Mouse (Mus musculus): ENCODE measurements around the gene Kcnk5. TPM values are rescaled to one million over a fixed set of nuclear protein-coding genes. Genes with fewer than 3 reads are reported as not detected.

Gene Kcnk5
- polyA plus RNA-seq, 1 experiment from 2014 or later = 4.9 TPM

DNA sequence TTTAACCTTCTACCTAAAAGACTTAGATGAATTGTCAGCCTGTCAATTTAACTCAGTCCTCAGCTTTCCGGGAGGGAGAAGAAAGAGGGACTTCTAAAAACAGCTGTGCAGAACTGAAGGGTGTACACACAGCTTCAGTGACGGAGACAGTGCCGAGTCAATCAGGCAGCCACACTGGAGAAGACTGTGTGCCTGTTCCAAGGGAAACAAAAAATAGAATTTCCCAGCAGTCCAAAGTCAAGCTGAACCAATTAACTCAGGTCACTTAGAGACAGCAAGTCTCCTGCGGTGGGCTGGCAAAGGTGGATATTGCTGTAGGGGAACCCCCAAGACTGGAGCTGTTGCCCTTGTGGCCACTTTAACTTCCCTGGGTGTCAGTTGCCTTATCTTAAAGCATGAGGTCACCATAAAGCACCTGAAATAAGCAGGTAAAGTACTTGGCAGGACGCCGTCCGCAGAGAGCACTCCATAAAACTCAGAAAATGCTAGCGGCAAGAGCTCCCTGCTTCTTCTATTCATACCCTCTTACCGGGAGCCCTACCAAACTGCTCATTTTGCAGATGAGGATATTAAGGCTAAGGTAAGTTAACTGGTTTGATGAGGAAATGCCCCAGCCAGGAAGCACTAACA lies 4.0 kb downstream of the Kcnk5 start:
- no peaks in the 10 kb centered on the region for H3K36me3 ChIP-seq (ENCODE audit: control insufficient read depth, insufficient read depth, low read length)
- H3K9ac ChIP-seq (ENCODE audit: low read depth, low read length) = no peak overlapping the region
- 0 out of 2 replicates have a peak, but pooled peaks cover 3% of the 10 kb centered on the region for H3K4me1 ChIP-seq (ENCODE audit: control insufficient read depth, insufficient read depth, low read length)
- WGBS = 66% methylated on average over 9 of the region's 9 CpGs
- no peak overlapping the region for H3K4me3 ChIP-seq (ENCODE audit: low read depth, low read length)
- no peak for ATAC-seq (ENCODE audit: low read depth)
- no peak overlapping the region for H3K4me2 ChIP-seq (ENCODE audit: low read depth, low read length)
- H3K27me3 ChIP-seq (replicated peaks; ENCODE audit: control insufficient read depth, insufficient read depth, low read length) = no peaks in the 10 kb centered on the region
- H3K9me3 ChIP-seq (ENCODE audit: control insufficient read depth, low read length) = no peaks in the 10 kb centered on the region
- peak; percentile 31 for DNase-seq (ENCODE audit: low spot score)
- no peak overlapping the region for H3K27ac ChIP-seq (replicated peaks; ENCODE audit: low read depth, low read length)

DNA sequence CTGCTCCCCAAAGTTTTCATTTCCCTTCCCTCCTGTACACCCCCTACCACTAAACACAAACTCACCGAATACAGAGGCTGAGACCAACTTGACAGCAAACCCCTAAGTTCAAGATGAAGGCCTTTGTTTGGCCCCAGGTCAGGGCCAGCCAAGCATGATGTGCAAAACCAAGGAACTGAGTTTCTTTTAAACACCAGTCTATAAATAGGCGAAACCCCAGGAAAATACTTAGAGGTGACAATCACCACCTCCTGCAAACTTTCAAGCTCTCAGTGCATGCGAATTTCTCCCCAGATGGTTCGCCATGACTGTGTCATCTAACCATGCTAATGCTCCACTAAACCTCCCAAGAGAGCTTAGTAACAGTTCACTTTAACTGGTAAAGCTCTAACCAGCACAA lies 5.9 kb downstream of the Kcnk5 start:
- ATAC-seq (ENCODE audit: low read depth) (no peak), DNase-seq (ENCODE audit: low spot score) (no peak)
- H3K27ac ChIP-seq (replicated peaks; ENCODE audit: low read depth, low read length) = no peak overlapping the region
- WGBS = 86% methylated on average over 4 of the region's 4 CpGs
- 0 out of 2 replicates have a peak, but pooled peaks cover 2% of the 10 kb centered on the region for H3K4me1 ChIP-seq (ENCODE audit: control insufficient read depth, insufficient read depth, low read length)
- H3K9ac ChIP-seq (ENCODE audit: low read depth, low read length) = no peak overlapping the region
- no peaks in the 10 kb centered on the region for H3K27me3 ChIP-seq (replicated peaks; ENCODE audit: control insufficient read depth, insufficient read depth, low read length)
- H3K4me3 ChIP-seq (ENCODE audit: low read depth, low read length) = no peak overlapping the region
- no peaks in the 10 kb centered on the region for H3K36me3 ChIP-seq (ENCODE audit: control insufficient read depth, insufficient read depth, low read length)
- no peaks in the 10 kb centered on the region for H3K9me3 ChIP-seq (ENCODE audit: control insufficient read depth, low read length)
- no peak overlapping the region for H3K4me2 ChIP-seq (ENCODE audit: low read depth, low read length)

DNA sequence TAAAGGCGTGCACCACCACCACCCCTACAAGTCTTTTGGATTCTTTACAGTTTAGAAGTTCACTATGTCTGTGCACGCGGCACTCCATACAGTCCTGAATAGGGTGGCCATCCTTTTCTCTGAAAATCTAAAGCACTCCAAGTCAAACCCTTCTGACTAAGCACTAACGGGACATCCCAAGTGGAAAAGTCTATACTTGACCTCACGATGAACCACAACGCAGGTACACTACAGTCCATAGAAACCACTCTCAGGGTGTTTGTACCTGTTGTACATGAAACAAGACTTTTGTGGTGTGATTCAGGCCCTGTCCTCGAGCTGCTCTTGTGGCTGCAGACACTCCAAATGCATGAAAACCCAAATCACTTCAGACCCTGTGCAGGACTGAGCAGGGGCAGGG lies 6.5 kb downstream of the Kcnk5 start:
- Histone ChIP-seq H3K4me2 (ENCODE audit: low read depth, low read length) (no peak overlapping the region), H3K36me3 (ENCODE audit: control insufficient read depth, insufficient read depth, low read length) (no peaks in the 10 kb centered on the region), H3K9ac (ENCODE audit: low read depth, low read length) (no peak overlapping the region), H3K27me3 (replicated peaks; ENCODE audit: control insufficient read depth, insufficient read depth, low read length) (no peaks in the 10 kb centered on the region), H3K27ac (replicated peaks; ENCODE audit: low read depth, low read length) (no peak overlapping the region), H3K4me3 (ENCODE audit: low read depth, low read length) (no peak overlapping the region), H3K9me3 (ENCODE audit: control insufficient read depth, low read length) (no peaks in the 10 kb centered on the region), H3K4me1 (ENCODE audit: control insufficient read depth, insufficient read depth, low read length) (no peaks in the 10 kb centered on the region)
- ATAC-seq (ENCODE audit: low read depth) (no peak), DNase-seq (ENCODE audit: low spot score) (no peak)
- WGBS = 91% methylated on average over 7 of the region's 7 CpGs

DNA sequence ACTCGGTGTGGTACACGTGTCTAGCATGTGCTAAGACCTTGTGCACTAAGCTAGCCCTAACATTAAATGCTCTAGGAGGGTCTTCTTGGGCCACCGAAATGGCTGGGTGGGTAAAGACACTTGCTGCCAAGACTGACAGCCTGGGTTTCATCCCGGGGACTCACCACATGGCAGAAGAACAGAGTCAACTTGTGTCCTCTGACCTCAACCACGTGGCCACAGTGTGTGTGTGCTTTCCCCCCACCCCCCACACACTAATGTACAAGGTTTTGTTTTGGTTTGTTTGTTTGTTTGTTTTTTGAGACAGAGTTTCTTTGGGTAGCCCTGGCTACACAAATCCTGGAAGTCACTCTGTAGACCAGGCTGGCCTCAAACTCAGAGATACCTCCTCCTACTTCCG lies 6.9 kb downstream of the Kcnk5 start:
- H3K4me2 ChIP-seq (ENCODE audit: low read depth, low read length) = no peak overlapping the region
- no peak overlapping the region for H3K27ac ChIP-seq (replicated peaks; ENCODE audit: low read depth, low read length)
- H3K27me3 ChIP-seq (replicated peaks; ENCODE audit: control insufficient read depth, insufficient read depth, low read length) = no peaks in the 10 kb centered on the region
- no peak overlapping the region for H3K4me3 ChIP-seq (ENCODE audit: low read depth, low read length)
- DNase-seq (ENCODE audit: low spot score) (no peak), ATAC-seq (ENCODE audit: low read depth) (no peak)
- no peaks in the 10 kb centered on the region for H3K36me3 ChIP-seq (ENCODE audit: control insufficient read depth, insufficient read depth, low read length)
- no peaks in the 10 kb centered on the region for H3K4me1 ChIP-seq (ENCODE audit: control insufficient read depth, insufficient read depth, low read length)
- H3K9me3 ChIP-seq (ENCODE audit: control insufficient read depth, low read length) = no peaks in the 10 kb centered on the region
- no peak overlapping the region for H3K9ac ChIP-seq (ENCODE audit: low read depth, low read length)
- WGBS = 84% methylated on average over 6 of the region's 6 CpGs

DNA sequence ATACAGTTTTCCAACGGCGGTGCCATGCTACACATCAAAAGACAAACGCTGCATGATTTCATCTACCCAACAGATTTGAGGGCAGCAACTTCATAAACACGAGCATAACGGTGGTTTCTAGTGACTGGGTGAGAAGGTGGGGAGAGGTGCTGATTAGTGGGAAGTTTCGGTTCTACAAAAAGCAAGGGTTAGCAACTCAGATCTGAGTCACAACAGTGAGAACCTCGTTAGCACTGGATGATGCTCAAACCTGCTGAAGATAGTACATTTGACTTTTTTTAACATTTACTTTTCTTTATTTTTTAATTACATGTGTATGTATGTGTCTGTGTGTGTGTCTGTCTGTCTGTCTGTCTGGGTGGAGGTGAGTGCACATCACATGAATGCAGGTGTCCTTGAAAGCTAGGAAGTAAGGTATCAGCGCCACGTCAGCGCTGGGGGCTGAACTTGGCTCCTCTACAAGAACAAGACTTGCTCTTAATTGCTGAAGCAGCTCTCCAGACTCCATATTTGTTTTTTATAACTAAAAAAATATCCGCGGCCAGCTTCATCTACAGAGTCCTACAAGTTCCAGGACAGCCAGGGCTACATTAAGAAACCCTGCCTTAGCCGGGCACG lies 7.6 kb downstream of the Kcnk5 start:
- Histone ChIP-seq H3K27ac (replicated peaks; ENCODE audit: low read depth, low read length) (no peak overlapping the region), H3K4me3 (ENCODE audit: low read depth, low read length) (no peak overlapping the region), H3K4me2 (ENCODE audit: low read depth, low read length) (no peak overlapping the region), H3K9ac (ENCODE audit: low read depth, low read length) (no peak overlapping the region), H3K9me3 (ENCODE audit: control insufficient read depth, low read length) (no peaks in the 10 kb centered on the region), H3K36me3 (ENCODE audit: control insufficient read depth, insufficient read depth, low read length) (no peaks in the 10 kb centered on the region), H3K27me3 (replicated peaks; ENCODE audit: control insufficient read depth, insufficient read depth, low read length) (no peaks in the 10 kb centered on the region), H3K4me1 (ENCODE audit: control insufficient read depth, insufficient read depth, low read length) (no peaks in the 10 kb centered on the region)
- WGBS = 87% methylated on average over 14 of the region's 14 CpGs
- ATAC-seq (ENCODE audit: low read depth) (no peak), DNase-seq (ENCODE audit: low spot score) (no peak)

DNA sequence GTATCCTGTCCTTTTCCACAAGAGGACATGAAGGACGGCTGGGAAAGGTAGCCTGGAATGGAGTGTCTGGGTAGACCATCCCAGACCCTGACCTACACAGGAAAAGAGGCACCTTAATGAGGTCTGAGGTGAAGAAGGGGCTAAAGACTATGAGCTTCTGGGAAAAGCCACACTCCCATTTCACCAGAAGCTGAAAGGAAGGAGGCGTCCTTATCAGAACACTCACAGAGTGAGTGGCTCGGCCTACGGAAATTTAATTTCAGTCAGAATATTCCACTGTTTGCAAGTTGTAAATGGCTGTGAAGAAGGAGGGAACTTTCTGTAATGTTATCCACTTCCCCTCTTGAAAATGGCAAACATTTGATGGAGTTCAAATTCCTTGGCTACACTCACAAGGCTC lies 8.7 kb downstream of the Kcnk5 start:
- ATAC-seq (ENCODE audit: low read depth) (no peak), DNase-seq (ENCODE audit: low spot score) (no peak)
- no peaks in the 10 kb centered on the region for H3K4me1 ChIP-seq (ENCODE audit: control insufficient read depth, insufficient read depth, low read length)
- WGBS = 63% methylated on average over 4 of the region's 4 CpGs
- no peaks in the 10 kb centered on the region for H3K9me3 ChIP-seq (ENCODE audit: control insufficient read depth, low read length)
- H3K4me2 ChIP-seq (ENCODE audit: low read depth, low read length) = no peak overlapping the region
- H3K9ac ChIP-seq (ENCODE audit: low read depth, low read length) = no peak overlapping the region
- no peaks in the 10 kb centered on the region for H3K27me3 ChIP-seq (replicated peaks; ENCODE audit: control insufficient read depth, insufficient read depth, low read length)
- no peak overlapping the region for H3K4me3 ChIP-seq (ENCODE audit: low read depth, low read length)
- no peaks in the 10 kb centered on the region for H3K36me3 ChIP-seq (ENCODE audit: control insufficient read depth, insufficient read depth, low read length)
- H3K27ac ChIP-seq (replicated peaks; ENCODE audit: low read depth, low read length) = no peak overlapping the region

DNA sequence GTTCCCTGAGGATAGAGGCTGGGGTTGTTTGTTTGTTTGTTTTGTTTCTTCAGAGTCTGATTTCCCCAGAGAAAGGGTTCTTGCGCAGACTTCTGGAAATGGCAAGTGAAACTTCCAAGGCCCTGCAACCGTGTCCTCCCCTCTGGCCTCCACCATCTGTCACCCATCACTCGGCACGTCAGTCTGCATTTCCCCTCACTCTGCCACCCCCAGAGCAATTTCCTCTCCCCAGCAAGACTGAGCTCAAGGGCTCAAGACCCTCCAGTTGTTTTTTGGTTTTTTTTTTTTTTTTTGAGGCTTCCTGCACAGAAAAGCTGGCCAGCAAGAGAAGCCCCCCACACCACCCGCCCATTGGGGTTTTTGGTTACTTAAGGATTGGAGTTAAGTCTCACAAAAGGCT lies 9.1 kb downstream of the Kcnk5 start:
- Histone ChIP-seq H3K9me3 (ENCODE audit: control insufficient read depth, low read length) (no peaks in the 10 kb centered on the region), H3K27me3 (replicated peaks; ENCODE audit: control insufficient read depth, insufficient read depth, low read length) (no peaks in the 10 kb centered on the region), H3K4me1 (ENCODE audit: control insufficient read depth, insufficient read depth, low read length) (no peaks in the 10 kb centered on the region), H3K36me3 (ENCODE audit: control insufficient read depth, insufficient read depth, low read length) (no peaks in the 10 kb centered on the region), H3K4me3 (ENCODE audit: low read depth, low read length) (no peak overlapping the region), H3K9ac (ENCODE audit: low read depth, low read length) (no peak overlapping the region), H3K27ac (replicated peaks; ENCODE audit: low read depth, low read length) (no peak overlapping the region), H3K4me2 (ENCODE audit: low read depth, low read length) (no peak overlapping the region)
- ATAC-seq (ENCODE audit: low read depth) = no peak
- DNase-seq (ENCODE audit: low spot score) = no peak
- WGBS = 45% methylated on average over 5 of the region's 5 CpGs

DNA sequence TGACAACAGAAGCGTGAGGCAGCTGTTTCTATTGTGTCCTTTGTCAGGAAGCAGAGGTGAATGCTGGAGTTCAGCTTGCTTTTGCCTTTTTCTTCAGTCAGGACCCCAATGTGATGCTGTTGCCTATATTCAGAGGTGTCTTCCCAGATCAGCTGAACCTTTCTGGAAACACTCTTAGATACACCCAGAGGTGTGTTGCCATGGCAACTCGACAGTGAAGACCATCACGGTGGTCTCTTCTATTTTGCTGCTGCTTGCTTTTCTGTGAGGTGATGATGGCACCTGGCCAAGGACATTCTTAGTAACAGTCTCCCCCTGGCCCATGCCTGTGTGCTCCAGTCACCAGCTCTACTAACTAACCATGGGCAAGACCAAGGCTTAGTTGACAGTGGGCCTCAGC lies 9.8 kb downstream of the Kcnk5 start:
- 86% methylated on average over 3 of the region's 3 CpGs for WGBS
- Histone ChIP-seq H3K36me3 (ENCODE audit: control insufficient read depth, insufficient read depth, low read length) (no peaks in the 10 kb centered on the region), H3K4me1 (ENCODE audit: control insufficient read depth, insufficient read depth, low read length) (no peaks in the 10 kb centered on the region), H3K27me3 (replicated peaks; ENCODE audit: control insufficient read depth, insufficient read depth, low read length) (no peaks in the 10 kb centered on the region), H3K9me3 (ENCODE audit: control insufficient read depth, low read length) (no peaks in the 10 kb centered on the region), H3K27ac (replicated peaks; ENCODE audit: low read depth, low read length) (no peak overlapping the region), H3K9ac (ENCODE audit: low read depth, low read length) (no peak overlapping the region), H3K4me3 (ENCODE audit: low read depth, low read length) (no peak overlapping the region), H3K4me2 (ENCODE audit: low read depth, low read length) (no peak overlapping the region)
- DNase-seq (ENCODE audit: low spot score) = no peak
- ATAC-seq (ENCODE audit: low read depth) = no peak

DNA sequence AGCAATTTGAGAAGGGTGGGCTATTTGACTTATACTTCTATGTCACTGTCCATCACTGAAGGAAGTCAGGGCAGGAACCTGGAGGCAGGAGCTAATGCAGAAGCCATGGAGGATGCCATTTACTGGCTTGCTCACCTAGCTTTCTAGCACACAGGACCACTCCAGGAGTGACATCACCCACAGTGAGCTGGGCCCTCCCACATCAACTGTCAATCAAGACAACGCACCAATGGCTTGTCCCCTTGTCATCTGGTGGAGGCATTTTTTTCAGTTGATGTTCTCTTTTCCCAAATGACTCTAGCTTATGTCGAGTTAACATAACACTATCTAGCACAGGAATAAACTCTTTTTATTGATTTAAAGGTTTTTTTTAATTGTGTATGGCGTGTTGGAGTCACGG lies 12.4 kb downstream of the Kcnk5 start:
- Histone ChIP-seq H3K4me3 (ENCODE audit: low read depth, low read length) (no peak overlapping the region), H3K9ac (ENCODE audit: low read depth, low read length) (no peak overlapping the region), H3K27me3 (replicated peaks; ENCODE audit: control insufficient read depth, insufficient read depth, low read length) (no peaks in the 10 kb centered on the region), H3K4me2 (ENCODE audit: low read depth, low read length) (no peak overlapping the region), H3K4me1 (ENCODE audit: control insufficient read depth, insufficient read depth, low read length) (no peaks in the 10 kb centered on the region), H3K9me3 (ENCODE audit: control insufficient read depth, low read length) (no peaks in the 10 kb centered on the region), H3K36me3 (ENCODE audit: control insufficient read depth, insufficient read depth, low read length) (no peaks in the 10 kb centered on the region), H3K27ac (replicated peaks; ENCODE audit: low read depth, low read length) (no peak overlapping the region)
- DNase-seq (ENCODE audit: low spot score) (no peak), ATAC-seq (ENCODE audit: low read depth) (no peak)
- 92% methylated on average over 4 of the region's 4 CpGs for WGBS
